ENCODE assay signal across 16 mouse cellular contexts in genomic region chr19:40379081-40379480, GRCm38 (mm10).
"Had no signal": no experiment of that assay in that cellular context is flagged by ENCODE, and none has a peak within 500 bp of the region (broad histone marks: within the 10 kb centered on the region; RNA-seq: fewer than 3 reads in every experiment).

No protein-coding gene starts in this region.

- H3K4me1 ChIP-seq: midbrain, embryonic 15.5 days; stomach, embryonic 15.5 days had no signal

- H3K9me3 ChIP-seq: lung, embryonic 15.5 days; megakaryocyte, embryonic 14.5 days; midbrain, embryonic 13.5 days; midbrain, embryonic 15.5 days; neural tube, embryonic 12.5 days; stomach, embryonic 15.5 days had no signal

- ATAC-seq: lung, postnatal 0 days; midbrain, embryonic 13.5 days; midbrain, embryonic 15.5 days had no signal

- DNase-seq: lung, adult 2 months; lung, postnatal 14 days; lung, postnatal 36 days; right cerebral cortex, postnatal 14 days; thymus, adult 2 months; thymus, postnatal 36 days had no signal

- H3K9ac ChIP-seq: lung, embryonic 15.5 days; midbrain, embryonic 13.5 days; midbrain, embryonic 15.5 days; neural tube, embryonic 12.5 days; stomach, embryonic 15.5 days had no signal

- H3K36me3 ChIP-seq: lung, embryonic 15.5 days; stomach, embryonic 15.5 days had no signal

- H3K27ac ChIP-seq: lung, embryonic 15.5 days; macrophage; midbrain, embryonic 13.5 days; midbrain, embryonic 15.5 days; neural tube, embryonic 12.5 days; stomach, embryonic 15.5 days; stomach, postnatal 0 days had no signal

- H3K27me3 ChIP-seq: lung, embryonic 15.5 days; megakaryocyte, embryonic 14.5 days; midbrain, embryonic 13.5 days; midbrain, embryonic 15.5 days; neural tube, embryonic 12.5 days; stomach, embryonic 15.5 days had no signal

- H3K4me2 ChIP-seq: lung, embryonic 15.5 days; midbrain, embryonic 11.5 days; midbrain, embryonic 13.5 days; midbrain, embryonic 15.5 days; neural tube, embryonic 12.5 days; stomach, embryonic 15.5 days had no signal

- H3K4me3 ChIP-seq: lung, embryonic 15.5 days; megakaryocyte, embryonic 14.5 days; midbrain, embryonic 13.5 days; midbrain, embryonic 15.5 days; neural tube, embryonic 12.5 days; stomach, embryonic 15.5 days had no signal
